Mouse (Mus musculus): ENCODE measurements around the gene Rpl41. TPM values are rescaled to one million over a fixed set of nuclear protein-coding genes. Genes with fewer than 3 reads are reported as not detected.

Rpl41 gene
- 3,447 TPM for polyA plus RNA-seq (2017; shearing (Covaris generic))

GRCm38 (mm10) chr10:128548947-128549681 is at the start of gene Rpl41:
Gene Rpl41, minus strand, starts transcription at chr10:128549305.

GRCm38 (mm10) chr10:128589464-128590192 is 40.5 kb upstream of the Rpl41 start, which contains the start of gene Erbb3:
Gene Erbb3, minus strand, starts transcription at chr10:128589652.

GRCm38 (mm10) chr10:128565788-128566531 is 16.9 kb upstream of the Rpl41 start, which contains the start of gene Pa2g4:
Gene Pa2g4, minus strand, starts transcription at chr10:128565987.

GRCm38 (mm10) chr10:128547361-128548032 is 1.6 kb downstream of the Rpl41 start, which contains the start of gene Zc3h10:
Gene Zc3h10, minus strand, starts transcription at chr10:128547774.

GRCm38 (mm10) chr10:128525671-128526308 is 23.3 kb downstream of the Rpl41 start, which contains the start of gene Esyt1:
Gene Esyt1, minus strand, starts transcription at chr10:128525871.

GRCm38 (mm10) chr10:128498590-128498989 is 50.5 kb downstream of the Rpl41 start, which contains the start of gene Myl6b:
Gene Myl6b, minus strand, starts transcription at chr10:128498685.

Other genes with a start within 250 kb of the Rpl41 start
- gene Pan2, start 246.0 kb downstream of the Rpl41 start, polyA plus RNA-seq (2017; shearing (Covaris generic)): 51.5 TPM
- 154 TPM for gene Cnpy2, start 226.8 kb downstream of the Rpl41 start, polyA plus RNA-seq (2017; shearing (Covaris generic))
- 182 TPM for gene Cs, start 211.6 kb downstream of the Rpl41 start, polyA plus RNA-seq (2017; shearing (Covaris generic))
- gene Coq10a, start 180.3 kb downstream of the Rpl41 start, polyA plus RNA-seq (2017; shearing (Covaris generic)): 14.7 TPM
- 1.5 TPM for gene Ankrd52, start 172.2 kb downstream of the Rpl41 start, polyA plus RNA-seq (2017; shearing (Covaris generic))
- not detected for gene Slc39a5, start 148.1 kb downstream of the Rpl41 start, polyA plus RNA-seq (2017; shearing (Covaris generic))
- gene Nabp2, start 137.8 kb downstream of the Rpl41 start, polyA plus RNA-seq (2017; shearing (Covaris generic)): 131 TPM
- gene Rnf41, start 137.6 kb downstream of the Rpl41 start, polyA plus RNA-seq (2017; shearing (Covaris generic)): 50.5 TPM
- gene Smarcc2, start 90.1 kb downstream of the Rpl41 start, polyA plus RNA-seq (2017; shearing (Covaris generic)): 134 TPM
- gene Myl6, start 55.2 kb downstream of the Rpl41 start, polyA plus RNA-seq (2017; shearing (Covaris generic)): 1,630 TPM
- 4.7 TPM for gene Myl6b, start 50.6 kb downstream of the Rpl41 start, polyA plus RNA-seq (2017; shearing (Covaris generic))
- gene Esyt1, start 23.4 kb downstream of the Rpl41 start, polyA plus RNA-seq (2017; shearing (Covaris generic)): 115 TPM
- 34.2 TPM for gene Zc3h10, start 1.5 kb downstream of the Rpl41 start, polyA plus RNA-seq (2017; shearing (Covaris generic))
- gene Pa2g4, start 16.7 kb upstream of the Rpl41 start, polyA plus RNA-seq (2017; shearing (Covaris generic)): 43.8 TPM
- 12.0 TPM for gene Erbb3, start 40.3 kb upstream of the Rpl41 start, polyA plus RNA-seq (2017; shearing (Covaris generic))
- gene Rps26, start 77.4 kb upstream of the Rpl41 start, polyA plus RNA-seq (2017; shearing (Covaris generic)): 866 TPM
- 123 TPM for gene Ikzf4, start 96.7 kb upstream of the Rpl41 start, polyA plus RNA-seq (2017; shearing (Covaris generic))
- 50.8 TPM for gene Suox, start 124.8 kb upstream of the Rpl41 start, polyA plus RNA-seq (2017; shearing (Covaris generic))
- 55.3 TPM for gene Rab5b, start 147.0 kb upstream of the Rpl41 start, polyA plus RNA-seq (2017; shearing (Covaris generic))
- gene Pmel, start 154.9 kb upstream of the Rpl41 start, polyA plus RNA-seq (2017; shearing (Covaris generic)): 7.0 TPM
- gene Cdk2, start 155.7 kb upstream of the Rpl41 start, polyA plus RNA-seq (2017; shearing (Covaris generic)): 42.1 TPM
- 777 TPM for gene Dgka, start 195.6 kb upstream of the Rpl41 start, polyA plus RNA-seq (2017; shearing (Covaris generic))
- gene Pym1, start 198.6 kb upstream of the Rpl41 start, polyA plus RNA-seq (2017; shearing (Covaris generic)): 41.7 TPM
- 0.12 TPM for gene Mmp19, start 241.6 kb upstream of the Rpl41 start, polyA plus RNA-seq (2017; shearing (Covaris generic))